Mouse (Mus musculus) brain, embryonic 14.5 days (tissue): Measurements from ENCODE around the gene Rgs5. TPM values are rescaled to one million over a fixed set of nuclear protein-coding genes. Genes with fewer than 3 reads are reported as not detected.

Source experiments
- DNase-seq: peaks from one replicate; pipeline ENCODE4 v3.0.0-alpha.2; 2011; ENCODE audit warnings: low read depth
- CTCF ChIP-seq: fragments of 200-500 bp; IDR thresholded peaks from 2 replicates; pipeline ENCODE4 v1.5.1; 2012; ENCODE audit warnings: inconsistent platforms, mild to moderate bottlenecking, moderate library complexity, borderline replicate concordance; ENCODE audit not compliant: insufficient read depth, insufficient read length; ENCODE audit errors: extremely low read depth
- POLR2A ChIP-seq: fragments of 200-500 bp; IDR thresholded peaks from 2 replicates; pipeline ENCODE4 v1.6.1; 2012; ENCODE audit warnings: mild to moderate bottlenecking, inconsistent platforms, borderline replicate concordance; ENCODE audit not compliant: poor library complexity, insufficient read depth, insufficient read length, severe bottlenecking; ENCODE audit errors: extremely low read depth
- polyA plus RNA-seq: library from polyadenylated mRNA; depleted of rRNA; stranded (reverse); fragments of >200 nt; gene quantifications from 2 replicates; pipeline ENCODE4 v1.2.3, GENCODE M21; 2012; rRNA removed

The Rgs5 gene
- polyA plus RNA-seq, result 25.8 and 39.0 TPM in 2 replicates

GRCm38 (mm10) chr1:169655256-169655655 lies at the start of gene Rgs5:
Gene Rgs5, plus strand, starts transcription at chr1:169655501.
- TF ChIP-seq POLR2A (no peak), CTCF (no peak)
- DNase-seq, result peak; percentile 37

GRCm38 (mm10) chr1:169606164-169606563 lies 49.1 kb upstream of the Rgs5 start:
- no peak for DNase-seq
- TF ChIP-seq CTCF (no peak), POLR2A (no peak)

- no peak for DNase-seq
- TF ChIP-seq POLR2A (no peak), CTCF (no peak)
Measured at GRCm38 (mm10) chr1:169629738-169630137, 25.6 kb upstream of the Rgs5 start.

- no peak for DNase-seq
- TF ChIP-seq CTCF, result no peak
- no peak for TF ChIP-seq POLR2A
Measured at GRCm38 (mm10) chr1:169637251-169637750, 18.0 kb upstream of the Rgs5 start.

- peak; percentile 68 for DNase-seq
- TF ChIP-seq CTCF (no peak), POLR2A (no peak)
Measured at GRCm38 (mm10) chr1:169644884-169645653, 10.2 kb upstream of the Rgs5 start.

GRCm38 (mm10) chr1:169659479-169659878 lies 4.2 kb downstream of the Rgs5 start:
- TF ChIP-seq CTCF (no peak), POLR2A (no peak)

GRCm38 (mm10) chr1:169667328-169667727 lies 12.0 kb downstream of the Rgs5 start:
- no peak for TF ChIP-seq CTCF
- TF ChIP-seq POLR2A, result no peak
- DNase-seq, result no peak

More at GRCm38 (mm10) chr1:169659479-169659878, 4.2 kb downstream of the Rgs5 start:
- DNase-seq, result no peak

GRCm38 (mm10) chr1:169670705-169671104 lies 15.4 kb downstream of the Rgs5 start:
- TF ChIP-seq POLR2A, result no peak
- TF ChIP-seq CTCF, result peak; percentile 78; the same call in 1 of the 2 replicates
- DNase-seq, result peak; percentile 77

GRCm38 (mm10) chr1:169671801-169672200 lies 16.5 kb downstream of the Rgs5 start:
- TF ChIP-seq CTCF (no peak), POLR2A (no peak)
- no peak for DNase-seq

GRCm38 (mm10) chr1:169672272-169672671 lies 17.0 kb downstream of the Rgs5 start:
- no peak for DNase-seq
- TF ChIP-seq CTCF, result no peak
- no peak for TF ChIP-seq POLR2A

- TF ChIP-seq POLR2A (no peak), CTCF (peak; percentile 45; the same call in 1 of the 2 replicates)
- DNase-seq, result no peak
Measured at GRCm38 (mm10) chr1:169674116-169674515, 18.8 kb downstream of the Rgs5 start.

- TF ChIP-seq POLR2A (no peak), CTCF (no peak)
- DNase-seq, result no peak
Measured at GRCm38 (mm10) chr1:169676751-169677150, 21.4 kb downstream of the Rgs5 start.

GRCm38 (mm10) chr1:169680455-169681208 lies 25.3 kb downstream of the Rgs5 start:
- DNase-seq, result no peak
- no peak for TF ChIP-seq CTCF
- TF ChIP-seq POLR2A, result no peak
